In genomic region chr4:155772786-155773185, GRCm38 (mm10) we compare ENCODE assay signal across 19 mouse cellular contexts. TPM values are rescaled to one million over a fixed set of nuclear protein-coding genes. Genes with fewer than 3 reads are reported as not detected.
DNase-seq lines count a peak whose midpoint lies in the region; ATAC-seq and TF ChIP-seq lines count a peak whose summit lies in the region.
"Had no signal": no experiment of that assay in that cellular context is flagged by ENCODE, and none has a peak within 500 bp of the region (broad histone marks: within the 10 kb centered on the region; RNA-seq: fewer than 3 reads in every experiment).

No protein-coding gene starts in this region.

- 89% methylated on average over 13 of the region's 13 CpGs for WGBS in forebrain, embryonic 12.5 days
- 90% methylated on average over 13 of the region's 13 CpGs for WGBS in forebrain, embryonic 16.5 days
- WGBS in intestine, embryonic 16.5 days, result 90% methylated on average over 13 of the region's 13 CpGs
- WGBS in intestine, postnatal 0 days, result 88% methylated on average over 13 of the region's 13 CpGs
- WGBS in midbrain, embryonic 14.5 days, result 88% methylated on average over 13 of the region's 13 CpGs
- 91% methylated on average over 13 of the region's 13 CpGs for WGBS in midbrain, embryonic 10.5 days
- 85% methylated on average over 13 of the region's 13 CpGs for WGBS in stomach, embryonic 15.5 days

- no peaks in the 10 kb centered on the region for H3K9me3 ChIP-seq in forebrain, embryonic 12.5 days
- H3K9me3 ChIP-seq in forebrain, embryonic 16.5 days (ENCODE audit: control insufficient read depth, low read length), result no peaks in the 10 kb centered on the region
- H3K9me3 ChIP-seq in intestine, embryonic 16.5 days (ENCODE audit: control insufficient read depth, low read length), result no peaks in the 10 kb centered on the region
- H3K9me3 ChIP-seq in intestine, postnatal 0 days (ENCODE audit: control insufficient read depth), result no peaks in the 10 kb centered on the region
- no peaks in the 10 kb centered on the region for H3K9me3 ChIP-seq in midbrain, embryonic 14.5 days (ENCODE audit: control insufficient read depth, low read length)
- H3K9me3 ChIP-seq in midbrain, embryonic 10.5 days (replicated peaks), result no peaks in the 10 kb centered on the region
- H3K9me3 ChIP-seq in stomach, embryonic 15.5 days, result no peaks in the 10 kb centered on the region
- H3K9me3 ChIP-seq: forebrain, embryonic 10.5 days; liver, embryonic 13.5 days; lung, embryonic 15.5 days had no signal

- H3K4me3 ChIP-seq in forebrain, embryonic 12.5 days (replicated peaks), result no peak overlapping the region
- H3K4me3 ChIP-seq in forebrain, embryonic 16.5 days (replicated peaks; ENCODE audit: low read length), result no peak overlapping the region; the same call in 1 of the 2 replicates
- no peak overlapping the region for H3K4me3 ChIP-seq in intestine, embryonic 16.5 days (ENCODE audit: low read length)
- no peak overlapping the region for H3K4me3 ChIP-seq in intestine, postnatal 0 days (ENCODE audit: low read depth, low read length)
- no peak overlapping the region for H3K4me3 ChIP-seq in midbrain, embryonic 14.5 days (replicated peaks; ENCODE audit: low read depth, low read length)
- H3K4me3 ChIP-seq in midbrain, embryonic 10.5 days, result no peak overlapping the region
- no peak overlapping the region for H3K4me3 ChIP-seq in stomach, embryonic 15.5 days (replicated peaks)
- H3K4me3 ChIP-seq: liver, embryonic 13.5 days; lung, embryonic 15.5 days had no signal

- peaks cover 25% of the 10 kb centered on the region for H3K4me1 ChIP-seq in forebrain, embryonic 12.5 days
- H3K4me1 ChIP-seq in forebrain, embryonic 16.5 days (replicated peaks; ENCODE audit: control insufficient read depth, insufficient read depth, low read length), result peaks cover 29% of the 10 kb centered on the region
- peaks cover 60% of the 10 kb centered on the region for H3K4me1 ChIP-seq in intestine, embryonic 16.5 days (ENCODE audit: control insufficient read depth, insufficient read depth, low read length)
- H3K4me1 ChIP-seq in intestine, postnatal 0 days (replicated peaks; ENCODE audit: control insufficient read depth, insufficient read depth, low read length), result peaks cover 11% of the 10 kb centered on the region; the same call in 1 of the 2 replicates
- peaks cover 19% of the 10 kb centered on the region; the same call in 1 of the 2 replicates for H3K4me1 ChIP-seq in midbrain, embryonic 14.5 days (ENCODE audit: control insufficient read depth, insufficient read depth, low read length)
- peaks cover 60% of the 10 kb centered on the region for H3K4me1 ChIP-seq in midbrain, embryonic 10.5 days
- peaks cover 38% of the 10 kb centered on the region for H3K4me1 ChIP-seq in stomach, embryonic 15.5 days

- H3K27ac ChIP-seq in forebrain, embryonic 12.5 days, result no peak overlapping the region
- no peak overlapping the region for H3K27ac ChIP-seq in forebrain, embryonic 16.5 days (ENCODE audit: low read length)
- H3K27ac ChIP-seq in intestine, embryonic 16.5 days (ENCODE audit: low read length), result no peak overlapping the region
- H3K27ac ChIP-seq in intestine, postnatal 0 days (ENCODE audit: low read depth, low read length), result no peak overlapping the region
- H3K27ac ChIP-seq in midbrain, embryonic 14.5 days (replicated peaks; ENCODE audit: low read depth, low read length), result no peak overlapping the region
- H3K27ac ChIP-seq in midbrain, embryonic 10.5 days (replicated peaks), result no peak overlapping the region
- no peak overlapping the region for H3K27ac ChIP-seq in stomach, embryonic 15.5 days
- H3K27ac ChIP-seq: forebrain, embryonic 10.5 days; liver, embryonic 13.5 days; lung, embryonic 15.5 days had no signal

- no peak for TF ChIP-seq CTCF in intestine, postnatal 0 days (IDR thresholded peaks at IDR 0.05; ENCODE audit: low read depth)

- H3K36me3 ChIP-seq in forebrain, embryonic 12.5 days (replicated peaks), result no peaks in the 10 kb centered on the region
- no peaks in the 10 kb centered on the region for H3K36me3 ChIP-seq in forebrain, embryonic 16.5 days (ENCODE audit: control insufficient read depth, insufficient read depth)
- H3K36me3 ChIP-seq in intestine, embryonic 16.5 days (ENCODE audit: control insufficient read depth, insufficient read depth, low read length), result no peaks in the 10 kb centered on the region
- H3K36me3 ChIP-seq in intestine, postnatal 0 days (ENCODE audit: control insufficient read depth, insufficient read depth), result no peaks in the 10 kb centered on the region; the same call in 1 of the 2 replicates
- H3K36me3 ChIP-seq in midbrain, embryonic 14.5 days (ENCODE audit: control insufficient read depth, insufficient read depth, low read length), result no peaks in the 10 kb centered on the region
- H3K36me3 ChIP-seq in midbrain, embryonic 10.5 days, result no peaks in the 10 kb centered on the region
- H3K36me3 ChIP-seq in stomach, embryonic 15.5 days, result no peaks in the 10 kb centered on the region
- H3K36me3 ChIP-seq: forebrain, embryonic 10.5 days; liver, embryonic 13.5 days; lung, embryonic 15.5 days had no signal

- peaks cover 63% of the 10 kb centered on the region for H3K27me3 ChIP-seq in forebrain, embryonic 12.5 days
- H3K27me3 ChIP-seq in forebrain, embryonic 16.5 days (replicated peaks; ENCODE audit: control insufficient read depth, insufficient read depth, low read length), result peaks cover 8% of the 10 kb centered on the region
- peaks cover 3% of the 10 kb centered on the region; the same call in 1 of the 2 replicates for H3K27me3 ChIP-seq in intestine, embryonic 16.5 days (replicated peaks; ENCODE audit: control insufficient read depth, insufficient read depth, low read length)
- H3K27me3 ChIP-seq in intestine, postnatal 0 days (replicated peaks; ENCODE audit: control insufficient read depth, insufficient read depth, low read length), result no peaks in the 10 kb centered on the region
- H3K27me3 ChIP-seq in midbrain, embryonic 14.5 days (ENCODE audit: control insufficient read depth, insufficient read depth, low read length), result peaks cover 24% of the 10 kb centered on the region; the same call in 1 of the 2 replicates
- peaks cover 57% of the 10 kb centered on the region for H3K27me3 ChIP-seq in midbrain, embryonic 10.5 days (ENCODE audit: low read depth, poor library complexity, severe bottlenecking)
- H3K27me3 ChIP-seq in stomach, embryonic 15.5 days (replicated peaks), result no peaks in the 10 kb centered on the region

- H3K9ac ChIP-seq in forebrain, embryonic 12.5 days, result peak overlapping the region; percentile 29
- no peak overlapping the region for H3K9ac ChIP-seq in forebrain, embryonic 16.5 days (replicated peaks; ENCODE audit: low read depth, low read length)
- H3K9ac ChIP-seq in intestine, embryonic 16.5 days (ENCODE audit: low read depth, low read length), result 0 out of 2 replicates have a peak overlapping the region, but pooled peaks have one; percentile 14
- no peak overlapping the region for H3K9ac ChIP-seq in intestine, postnatal 0 days (ENCODE audit: low read depth, low read length)
- H3K9ac ChIP-seq in midbrain, embryonic 14.5 days (replicated peaks; ENCODE audit: low read length), result no peak overlapping the region
- no peak overlapping the region for H3K9ac ChIP-seq in stomach, embryonic 15.5 days
- H3K9ac ChIP-seq: liver, embryonic 13.5 days; lung, embryonic 15.5 days had no signal

- H3K4me2 ChIP-seq in forebrain, embryonic 12.5 days, result no peak overlapping the region
- no peak overlapping the region for H3K4me2 ChIP-seq in forebrain, embryonic 16.5 days (ENCODE audit: low read length)
- no peak overlapping the region for H3K4me2 ChIP-seq in intestine, embryonic 16.5 days (ENCODE audit: low read depth, low read length)
- H3K4me2 ChIP-seq in intestine, postnatal 0 days (replicated peaks; ENCODE audit: low read depth), result no peak overlapping the region
- H3K4me2 ChIP-seq in midbrain, embryonic 14.5 days (ENCODE audit: low read length), result peak overlapping the region; percentile 67; the same call in 1 of the 2 replicates
- H3K4me2 ChIP-seq in stomach, embryonic 15.5 days, result peak overlapping the region; percentile 77; the same call in 1 of the 2 replicates
- H3K4me2 ChIP-seq: liver, embryonic 13.5 days had no signal

- no peak for ATAC-seq in forebrain, embryonic 12.5 days (ENCODE audit: low FRiP score)
- no peak for ATAC-seq in forebrain, embryonic 16.5 days
- ATAC-seq in intestine, embryonic 16.5 days, result no peak
- ATAC-seq in intestine, postnatal 0 days, result no peak
- no peak for ATAC-seq in midbrain, embryonic 14.5 days (ENCODE audit: low FRiP score, low TSS enrichment)
- ATAC-seq in stomach, embryonic 15.5 days (ENCODE audit: insufficient read depth, low FRiP score, low read depth), result no peak

- no peak for DNase-seq in midbrain, embryonic 14.5 days
- no peak for DNase-seq in midbrain, embryonic 10.5 days (ENCODE audit: low spot score)
- no peak for DNase-seq in lung, postnatal 4 days
- DNase-seq: adrenal gland, postnatal 10 days; cerebellum, adult 2 months; heart, adult 18-20 months; liver, embryonic 13.5 days; thymus, postnatal 14 days had no signal

RNA-seq across cellular contexts. Expression of gene Vwa1, which starts 1.7 kb away (rescaled TPM):
- polyA plus RNA-seq in forebrain, embryonic 12.5 days (2016; fragmentation: Nextera tagmentation; extraction: Ambion mirVana), result 9.8 and 11.5 TPM in 2 replicates
- 27.3 and 29.6 TPM in 2 replicates for polyA plus RNA-seq in forebrain, embryonic 16.5 days (2015; fragmentation: Nextera tagmentation; extraction: Ambion mirVana)
- 18.9 TPM in 2 replicates for polyA plus RNA-seq in intestine, embryonic 16.5 days (2015; fragmentation: Nextera tagmentation; extraction: Ambion mirVana)
- polyA plus RNA-seq in intestine, postnatal 0 days (2015; fragmentation: Nextera tagmentation; extraction: Ambion mirVana), result 17.4 and 17.8 TPM in 2 replicates
- polyA plus RNA-seq in midbrain, embryonic 14.5 days (2014; fragmentation: Nextera tagmentation; extraction: Ambion mirVana), result 18.0 and 24.4 TPM in 2 replicates
- 12.2 and 13.1 TPM in 2 replicates for polyA plus RNA-seq in midbrain, embryonic 10.5 days (2016; fragmentation: Nextera tagmentation; extraction: Ambion mirVana)
- polyA plus RNA-seq in stomach, embryonic 15.5 days (2015; fragmentation: Nextera tagmentation; extraction: Ambion mirVana), result 27.6 and 28.2 TPM in 2 replicates

RNA-seq across cellular contexts. Expression of gene Atad3a, which starts 11.9 kb away (rescaled TPM):
- polyA plus RNA-seq in forebrain, embryonic 12.5 days (2016; fragmentation: Nextera tagmentation; extraction: Ambion mirVana), result 95.3 and 99.0 TPM in 2 replicates
- 98.2 and 101 TPM in 2 replicates for polyA plus RNA-seq in forebrain, embryonic 16.5 days (2015; fragmentation: Nextera tagmentation; extraction: Ambion mirVana)
- polyA plus RNA-seq in intestine, embryonic 16.5 days (2015; fragmentation: Nextera tagmentation; extraction: Ambion mirVana), result 142 and 150 TPM in 2 replicates
- polyA plus RNA-seq in intestine, postnatal 0 days (2015; fragmentation: Nextera tagmentation; extraction: Ambion mirVana), result 39.6 and 40.4 TPM in 2 replicates
- 77.4 and 79.8 TPM in 2 replicates for polyA plus RNA-seq in midbrain, embryonic 14.5 days (2014; fragmentation: Nextera tagmentation; extraction: Ambion mirVana)
- polyA plus RNA-seq in midbrain, embryonic 10.5 days (2016; fragmentation: Nextera tagmentation; extraction: Ambion mirVana), result 115 and 129 TPM in 2 replicates
- 110 and 114 TPM in 2 replicates for polyA plus RNA-seq in stomach, embryonic 15.5 days (2015; fragmentation: Nextera tagmentation; extraction: Ambion mirVana)

RNA-seq across cellular contexts. Expression of gene Tmem88b, which starts 12.9 kb away (rescaled TPM):
- polyA plus RNA-seq in forebrain, embryonic 12.5 days (2016; fragmentation: Nextera tagmentation; extraction: Ambion mirVana), result 0.22 and 0.35 TPM in 2 replicates
- polyA plus RNA-seq in forebrain, embryonic 16.5 days (2015; fragmentation: Nextera tagmentation; extraction: Ambion mirVana), result 0.47 and 0.53 TPM in 2 replicates
- 0.89 and 1.1 TPM in 2 replicates for polyA plus RNA-seq in intestine, embryonic 16.5 days (2015; fragmentation: Nextera tagmentation; extraction: Ambion mirVana)
- polyA plus RNA-seq in intestine, postnatal 0 days (2015; fragmentation: Nextera tagmentation; extraction: Ambion mirVana), result 0.64 and 0.68 TPM in 2 replicates
- 0.43 and 0.51 TPM in 2 replicates for polyA plus RNA-seq in midbrain, embryonic 14.5 days (2014; fragmentation: Nextera tagmentation; extraction: Ambion mirVana)
- 0.31 and 0.45 TPM in 2 replicates for polyA plus RNA-seq in midbrain, embryonic 10.5 days (2016; fragmentation: Nextera tagmentation; extraction: Ambion mirVana)
- 0.55 and 0.89 TPM in 2 replicates for polyA plus RNA-seq in stomach, embryonic 15.5 days (2015; fragmentation: Nextera tagmentation; extraction: Ambion mirVana)

RNA-seq across cellular contexts. Expression of gene Ankrd65, which starts 17.5 kb away (rescaled TPM):
- not detected in 2 replicates for polyA plus RNA-seq in forebrain, embryonic 12.5 days (2016; fragmentation: Nextera tagmentation; extraction: Ambion mirVana)
- polyA plus RNA-seq in forebrain, embryonic 16.5 days (2015; fragmentation: Nextera tagmentation; extraction: Ambion mirVana), result not detected in 2 replicates
- not detected in 2 replicates for polyA plus RNA-seq in intestine, embryonic 16.5 days (2015; fragmentation: Nextera tagmentation; extraction: Ambion mirVana)
- polyA plus RNA-seq in intestine, postnatal 0 days (2015; fragmentation: Nextera tagmentation; extraction: Ambion mirVana), result not detected in 2 replicates
- not detected in 2 replicates for polyA plus RNA-seq in midbrain, embryonic 14.5 days (2014; fragmentation: Nextera tagmentation; extraction: Ambion mirVana)
- not detected in 2 replicates for polyA plus RNA-seq in midbrain, embryonic 10.5 days (2016; fragmentation: Nextera tagmentation; extraction: Ambion mirVana)
- 0.22 TPM in 1 of 2 replicates, not detected in the other for polyA plus RNA-seq in stomach, embryonic 15.5 days (2015; fragmentation: Nextera tagmentation; extraction: Ambion mirVana)
- polyA plus RNA-seq: embryonic facial prominence, embryonic 14.5 days; forebrain, embryonic 10.5 days; heart, embryonic 14.5 days; large intestine, adult 2 months; limb, embryonic 11.5 days; liver, embryonic 13.5 days had no signal

RNA-seq across cellular contexts. Expression of gene Mrpl20, which starts 29.9 kb away (rescaled TPM):
- 209 and 210 TPM in 2 replicates for polyA plus RNA-seq in forebrain, embryonic 12.5 days (2016; fragmentation: Nextera tagmentation; extraction: Ambion mirVana)
- polyA plus RNA-seq in forebrain, embryonic 16.5 days (2015; fragmentation: Nextera tagmentation; extraction: Ambion mirVana), result 214 and 231 TPM in 2 replicates
- 210 and 226 TPM in 2 replicates for polyA plus RNA-seq in intestine, embryonic 16.5 days (2015; fragmentation: Nextera tagmentation; extraction: Ambion mirVana)
- polyA plus RNA-seq in intestine, postnatal 0 days (2015; fragmentation: Nextera tagmentation; extraction: Ambion mirVana), result 203 and 212 TPM in 2 replicates
- 255 and 298 TPM in 2 replicates for polyA plus RNA-seq in midbrain, embryonic 14.5 days (2014; fragmentation: Nextera tagmentation; extraction: Ambion mirVana)
- 235 and 260 TPM in 2 replicates for polyA plus RNA-seq in midbrain, embryonic 10.5 days (2016; fragmentation: Nextera tagmentation; extraction: Ambion mirVana)
- polyA plus RNA-seq in stomach, embryonic 15.5 days (2015; fragmentation: Nextera tagmentation; extraction: Ambion mirVana), result 195 and 219 TPM in 2 replicates

Comparison
In these comparisons a context has a peak if more than half of its experiments do, and no peak if none do; other contexts are left out.
1. H3K9ac ChIP-seq: peak in forebrain, embryonic 12.5 days (single experiment) and intestine, embryonic 16.5 days (single experiment); none in forebrain, embryonic 16.5 days (single experiment), intestine, postnatal 0 days (single experiment), midbrain, embryonic 14.5 days (single experiment) and stomach, embryonic 15.5 days (single experiment).
2. H3K4me2 ChIP-seq: peak in midbrain, embryonic 14.5 days (single experiment) and stomach, embryonic 15.5 days (single experiment); none in forebrain, embryonic 12.5 days (single experiment), forebrain, embryonic 16.5 days (single experiment), intestine, embryonic 16.5 days (single experiment) and intestine, postnatal 0 days (single experiment).